Mouse (Mus musculus): ENCODE results near the gene Tnfrsf11a. TPM values are rescaled to one million over a fixed set of nuclear protein-coding genes. Genes with fewer than 3 reads are reported as not detected.

Gene Tnfrsf11a
- polyA plus RNA-seq, 1 experiment from 2014 or later: 2.6 TPM

DNA sequence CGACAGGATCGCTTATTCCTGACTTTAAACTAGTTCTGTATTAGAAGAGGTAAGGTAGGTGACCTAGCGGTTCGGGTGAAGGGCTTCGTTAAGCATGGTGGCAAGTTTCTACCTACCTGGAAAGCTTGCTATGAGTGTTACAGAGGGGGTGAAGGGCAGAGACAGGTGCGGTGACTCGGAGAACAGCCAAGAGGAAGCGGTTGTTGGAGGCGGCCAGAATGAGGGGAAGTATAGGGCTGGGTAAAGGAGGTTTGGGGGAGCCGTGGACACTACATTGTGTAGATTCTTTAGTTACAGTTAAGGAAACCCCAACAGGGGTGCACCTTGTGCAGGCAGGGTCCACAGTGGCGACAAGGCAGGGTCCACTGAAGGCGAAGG lies 450 bp upstream of the Tnfrsf11a start:
- Histone ChIP-seq H3K27me3 (ENCODE audit: control insufficient read depth, insufficient read depth, low read length) (no peaks in the 10 kb centered on the region), H3K4me2 (replicated peaks; ENCODE audit: low read depth, low read length) (peak overlapping the region; percentile 99), H3K9me3 (ENCODE audit: control insufficient read depth, low read depth, low read length) (no peaks in the 10 kb centered on the region), H3K4me1 (ENCODE audit: control insufficient read depth, insufficient read depth, low read length) (0 out of 2 replicates have a peak, but pooled peaks cover 4% of the 10 kb centered on the region), H3K27ac (ENCODE audit: low read length) (no peak overlapping the region), H3K36me3 (ENCODE audit: control insufficient read depth, insufficient read depth, low read length) (no peaks in the 10 kb centered on the region), H3K9ac (replicated peaks; ENCODE audit: low read depth, low read length) (no peak overlapping the region; the same call in 1 of the 2 replicates), H3K4me3 (ENCODE audit: low read depth, low read length) (peak overlapping the region; percentile 54)
- ATAC-seq (ENCODE audit: insufficient number of reproducible peaks, insufficient read depth, low FRiP score, low read depth): no peak
- WGBS: 35% methylated on average over 12 of the region's 12 CpGs

DNA sequence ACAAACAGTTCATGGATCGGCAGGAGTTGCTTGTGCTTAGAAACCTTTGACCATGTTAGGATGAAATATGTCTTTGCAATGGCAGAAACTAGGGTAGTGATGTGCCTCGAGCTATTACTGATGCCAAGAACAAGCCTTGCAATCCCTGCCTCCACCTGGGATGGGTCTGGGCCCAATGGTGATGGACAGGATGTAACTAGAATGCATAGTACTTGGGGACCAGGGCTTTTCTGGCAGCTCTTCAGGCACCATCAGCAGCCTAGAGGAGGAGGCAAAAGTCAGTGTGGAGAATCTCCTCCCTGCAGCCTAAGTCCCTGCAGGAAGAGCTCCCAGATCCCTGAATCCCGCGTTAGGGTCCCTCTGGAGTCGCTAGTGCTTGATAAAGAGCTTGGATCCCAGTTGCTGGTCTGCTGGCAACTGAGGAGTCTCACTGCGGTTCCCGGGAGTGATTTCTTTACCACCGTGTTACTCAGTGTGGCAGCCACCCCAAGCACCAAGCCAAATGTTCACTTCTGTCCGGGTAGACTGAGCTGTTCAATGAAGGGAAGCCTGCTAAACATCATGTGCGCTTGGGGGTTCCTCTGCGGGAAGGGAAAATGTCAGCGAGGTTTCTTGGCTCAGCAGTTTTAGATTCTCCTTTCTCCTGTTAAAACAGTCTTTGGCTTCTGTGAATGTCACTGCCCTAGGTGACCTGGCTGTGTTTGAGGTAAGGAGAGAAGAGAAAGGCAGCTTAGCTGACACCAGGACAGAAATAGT lies 1.1 kb downstream of the Tnfrsf11a start:
- Histone ChIP-seq H3K4me3 (ENCODE audit: low read depth, low read length) (peak overlapping the region; percentile 54), H3K4me2 (replicated peaks; ENCODE audit: low read depth, low read length) (peak overlapping the region; percentile 99), H3K4me1 (ENCODE audit: control insufficient read depth, insufficient read depth, low read length) (0 out of 2 replicates have a peak, but pooled peaks cover 5% of the 10 kb centered on the region), H3K9ac (replicated peaks; ENCODE audit: low read depth, low read length) (0 out of 2 replicates have a peak overlapping the region, but pooled peaks have one; percentile 30), H3K9me3 (ENCODE audit: control insufficient read depth, low read depth, low read length) (no peaks in the 10 kb centered on the region), H3K27ac (ENCODE audit: low read length) (no peak overlapping the region), H3K36me3 (ENCODE audit: control insufficient read depth, insufficient read depth, low read length) (no peaks in the 10 kb centered on the region), H3K27me3 (ENCODE audit: control insufficient read depth, insufficient read depth, low read length) (no peaks in the 10 kb centered on the region)
- ATAC-seq (ENCODE audit: insufficient number of reproducible peaks, insufficient read depth, low FRiP score, low read depth): no peak
- WGBS: 37% methylated on average over 12 of the region's 12 CpGs

DNA sequence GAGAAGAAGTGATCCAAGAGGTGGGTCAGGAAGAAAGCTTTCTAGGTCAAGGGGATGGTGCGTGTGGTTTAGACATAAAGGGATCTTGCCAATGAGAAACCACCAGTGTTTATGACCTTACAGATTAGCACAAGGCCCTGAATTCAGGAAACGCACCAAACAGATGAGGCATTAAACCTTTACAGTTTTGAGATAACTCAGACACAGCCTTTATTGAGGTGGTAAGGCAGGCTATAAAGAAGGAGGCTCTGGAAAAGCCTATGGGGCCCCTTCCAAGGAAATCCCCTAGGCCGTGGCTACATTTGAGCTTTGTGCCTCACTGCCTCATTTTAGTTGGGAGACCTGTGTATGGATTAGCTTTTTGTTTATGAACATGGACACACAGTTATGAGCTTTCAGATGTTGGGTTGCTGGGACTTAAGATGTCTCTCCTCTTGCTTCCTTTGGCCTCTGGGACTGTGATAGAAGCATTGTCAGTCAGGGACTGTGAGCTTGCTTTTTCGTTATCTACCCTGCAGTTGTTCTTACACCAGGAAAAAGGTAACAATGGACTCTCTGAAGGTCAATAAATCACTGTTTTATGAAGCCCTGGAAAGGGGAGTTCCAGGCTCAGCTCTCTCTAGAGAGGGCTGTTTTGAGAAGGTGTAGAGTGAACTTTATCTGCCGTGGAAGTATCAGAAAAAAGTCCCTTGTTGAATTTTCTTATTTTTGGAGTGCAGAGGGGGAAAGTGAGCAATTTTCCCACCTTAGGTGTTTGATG lies 3.9 kb downstream of the Tnfrsf11a start:
- Histone ChIP-seq H3K4me3 (ENCODE audit: low read depth, low read length) (no peak overlapping the region), H3K36me3 (ENCODE audit: control insufficient read depth, insufficient read depth, low read length) (no peaks in the 10 kb centered on the region), H3K4me1 (ENCODE audit: control insufficient read depth, insufficient read depth, low read length) (0 out of 2 replicates have a peak, but pooled peaks cover 5% of the 10 kb centered on the region), H3K4me2 (replicated peaks; ENCODE audit: low read depth, low read length) (no peak overlapping the region), H3K9ac (replicated peaks; ENCODE audit: low read depth, low read length) (no peak overlapping the region), H3K27me3 (ENCODE audit: control insufficient read depth, insufficient read depth, low read length) (no peaks in the 10 kb centered on the region), H3K9me3 (ENCODE audit: control insufficient read depth, low read depth, low read length) (no peaks in the 10 kb centered on the region), H3K27ac (ENCODE audit: low read length) (0 out of 2 replicates have a peak overlapping the region, but pooled peaks have one; percentile 27)
- WGBS: 63% methylated on average over 5 of the region's 5 CpGs
- ATAC-seq (ENCODE audit: insufficient number of reproducible peaks, insufficient read depth, low FRiP score, low read depth): no peak

DNA sequence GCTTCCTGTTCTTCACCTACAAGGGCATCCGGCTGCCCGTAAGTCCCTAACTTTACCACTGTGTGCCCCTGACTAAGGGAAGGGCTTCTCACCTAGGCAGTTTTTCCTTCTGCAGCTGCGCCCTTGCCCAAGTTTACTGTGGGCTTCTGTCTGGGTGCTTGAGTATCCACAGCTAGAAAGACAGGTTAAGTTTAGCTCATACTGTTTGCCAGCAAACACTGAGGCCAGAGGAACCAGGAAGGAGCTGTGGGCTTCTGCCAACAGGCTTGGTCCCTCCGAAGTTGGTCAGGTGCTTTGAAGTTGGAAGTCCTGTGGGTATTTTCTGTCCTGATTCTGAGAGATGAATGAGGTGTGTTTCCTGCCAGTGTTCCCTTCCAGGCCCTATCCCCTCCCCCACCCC lies 4.6 kb downstream of the Tnfrsf11a start:
- no peak for ATAC-seq (ENCODE audit: insufficient number of reproducible peaks, insufficient read depth, low FRiP score, low read depth)
- Histone ChIP-seq H3K4me1 (ENCODE audit: control insufficient read depth, insufficient read depth, low read length) (0 out of 2 replicates have a peak, but pooled peaks cover 5% of the 10 kb centered on the region), H3K9me3 (ENCODE audit: control insufficient read depth, low read depth, low read length) (no peaks in the 10 kb centered on the region), H3K36me3 (ENCODE audit: control insufficient read depth, insufficient read depth, low read length) (no peaks in the 10 kb centered on the region), H3K9ac (replicated peaks; ENCODE audit: low read depth, low read length) (no peak overlapping the region), H3K27ac (ENCODE audit: low read length) (no peak overlapping the region), H3K4me3 (ENCODE audit: low read depth, low read length) (no peak overlapping the region), H3K27me3 (ENCODE audit: control insufficient read depth, insufficient read depth, low read length) (no peaks in the 10 kb centered on the region), H3K4me2 (replicated peaks; ENCODE audit: low read depth, low read length) (no peak overlapping the region)
- WGBS: 65% methylated on average over 4 of the region's 4 CpGs

DNA sequence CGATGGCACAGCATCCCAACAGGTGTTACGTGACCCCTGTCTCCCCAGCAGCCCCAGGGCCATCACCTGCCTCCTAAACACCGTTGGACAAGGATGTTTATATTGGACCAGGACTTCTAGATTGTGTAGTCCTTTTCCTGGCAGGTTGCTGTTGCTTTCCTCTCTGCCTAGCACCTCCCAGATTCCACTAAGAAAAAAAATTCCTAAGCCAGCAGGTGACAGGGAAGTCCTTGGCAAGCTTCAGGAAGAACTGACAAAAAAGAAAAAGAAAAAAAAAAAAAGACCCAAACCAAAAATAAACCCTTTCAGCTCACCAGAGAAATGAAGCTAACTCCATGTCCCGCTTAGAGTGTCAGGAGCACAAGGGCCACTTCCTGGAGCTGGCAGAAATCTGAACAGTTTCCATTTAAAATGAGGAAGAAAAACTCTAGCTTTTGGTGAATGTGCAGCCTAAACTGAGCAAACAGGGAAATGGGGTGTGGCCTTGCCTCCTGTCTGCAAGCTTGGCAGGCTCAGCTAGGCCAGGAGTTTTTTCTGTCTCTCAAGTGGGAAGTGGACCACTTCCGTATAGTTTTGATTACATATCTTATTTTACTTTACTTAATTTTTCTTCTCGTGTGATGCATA lies 6.3 kb downstream of the Tnfrsf11a start:
- ATAC-seq (ENCODE audit: insufficient number of reproducible peaks, insufficient read depth, low FRiP score, low read depth): no peak
- H3K4me2 ChIP-seq (replicated peaks; ENCODE audit: low read depth, low read length): no peak overlapping the region
- no peak overlapping the region for H3K9ac ChIP-seq (replicated peaks; ENCODE audit: low read depth, low read length)
- 49% methylated on average over 6 of the region's 6 CpGs for WGBS
- H3K27me3 ChIP-seq (ENCODE audit: control insufficient read depth, insufficient read depth, low read length): no peaks in the 10 kb centered on the region
- no peak overlapping the region for H3K4me3 ChIP-seq (ENCODE audit: low read depth, low read length)
- no peak overlapping the region for H3K27ac ChIP-seq (ENCODE audit: low read length)
- H3K4me1 ChIP-seq (ENCODE audit: control insufficient read depth, insufficient read depth, low read length): 0 out of 2 replicates have a peak, but pooled peaks cover 5% of the 10 kb centered on the region
- H3K36me3 ChIP-seq (ENCODE audit: control insufficient read depth, insufficient read depth, low read length): no peaks in the 10 kb centered on the region
- no peaks in the 10 kb centered on the region for H3K9me3 ChIP-seq (ENCODE audit: control insufficient read depth, low read depth, low read length)

DNA sequence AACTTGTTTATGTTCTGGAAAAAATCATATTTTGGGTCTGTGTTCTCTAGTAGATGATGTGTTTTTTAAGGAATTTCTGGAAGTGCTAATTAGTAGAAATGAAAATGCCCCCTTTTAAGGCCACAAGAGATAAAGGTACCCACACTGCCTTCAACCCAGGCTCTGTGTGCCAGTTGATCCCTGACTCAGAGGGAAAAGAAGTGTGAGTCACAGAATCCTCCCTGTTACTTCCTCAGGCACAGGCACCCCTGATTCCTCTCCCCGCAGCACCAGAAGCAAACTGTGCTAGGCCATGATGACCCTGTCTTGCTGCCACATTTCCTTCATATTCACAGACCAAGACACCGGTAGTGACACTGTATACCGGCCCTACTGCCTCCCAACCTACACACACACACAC lies 9.6 kb downstream of the Tnfrsf11a start:
- Histone ChIP-seq H3K27ac (ENCODE audit: low read length) (no peak overlapping the region), H3K4me1 (ENCODE audit: control insufficient read depth, insufficient read depth, low read length) (0 out of 2 replicates have a peak, but pooled peaks cover under 1% of the 10 kb centered on the region), H3K9ac (replicated peaks; ENCODE audit: low read depth, low read length) (no peak overlapping the region), H3K4me2 (replicated peaks; ENCODE audit: low read depth, low read length) (no peak overlapping the region), H3K36me3 (ENCODE audit: control insufficient read depth, insufficient read depth, low read length) (no peaks in the 10 kb centered on the region), H3K9me3 (ENCODE audit: control insufficient read depth, low read depth, low read length) (no peaks in the 10 kb centered on the region), H3K4me3 (ENCODE audit: low read depth, low read length) (no peak overlapping the region), H3K27me3 (ENCODE audit: control insufficient read depth, insufficient read depth, low read length) (no peaks in the 10 kb centered on the region)
- no peak; the same call in 1 of the 2 replicates for ATAC-seq (ENCODE audit: insufficient number of reproducible peaks, insufficient read depth, low FRiP score, low read depth)
- 94% methylated on average over 3 of the region's 3 CpGs for WGBS

DNA sequence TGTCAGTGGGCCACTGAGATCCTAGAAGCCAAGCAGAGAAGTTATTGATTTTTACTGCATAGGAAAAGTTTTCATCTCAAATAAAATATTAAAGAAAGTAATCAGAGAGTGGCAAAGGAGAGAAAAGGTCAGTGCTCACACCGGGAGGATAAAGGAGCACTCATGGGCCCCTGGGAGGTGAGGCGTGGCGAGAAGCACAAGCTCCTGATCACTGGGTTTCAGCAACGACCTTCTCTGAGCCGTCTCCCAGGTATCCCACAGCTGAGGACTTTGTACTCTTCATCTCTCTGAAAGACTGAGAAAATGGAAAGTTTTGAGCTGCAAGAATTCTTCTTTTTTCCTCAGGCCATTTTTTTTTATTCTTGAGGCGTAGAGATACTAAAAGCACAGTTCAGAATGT lies 14.2 kb downstream of the Tnfrsf11a start:
- H3K27ac ChIP-seq (ENCODE audit: low read length): no peak overlapping the region
- no peaks in the 10 kb centered on the region for H3K9me3 ChIP-seq (ENCODE audit: control insufficient read depth, low read depth, low read length)
- H3K9ac ChIP-seq (replicated peaks; ENCODE audit: low read depth, low read length): no peak overlapping the region
- H3K4me3 ChIP-seq (ENCODE audit: low read depth, low read length): no peak overlapping the region
- H3K4me1 ChIP-seq (ENCODE audit: control insufficient read depth, insufficient read depth, low read length): no peaks in the 10 kb centered on the region
- no peak for ATAC-seq (ENCODE audit: insufficient number of reproducible peaks, insufficient read depth, low FRiP score, low read depth)
- H3K4me2 ChIP-seq (replicated peaks; ENCODE audit: low read depth, low read length): no peak overlapping the region
- H3K36me3 ChIP-seq (ENCODE audit: control insufficient read depth, insufficient read depth, low read length): no peaks in the 10 kb centered on the region
- H3K27me3 ChIP-seq (ENCODE audit: control insufficient read depth, insufficient read depth, low read length): no peaks in the 10 kb centered on the region
- 87% methylated on average over 6 of the region's 6 CpGs for WGBS

DNA sequence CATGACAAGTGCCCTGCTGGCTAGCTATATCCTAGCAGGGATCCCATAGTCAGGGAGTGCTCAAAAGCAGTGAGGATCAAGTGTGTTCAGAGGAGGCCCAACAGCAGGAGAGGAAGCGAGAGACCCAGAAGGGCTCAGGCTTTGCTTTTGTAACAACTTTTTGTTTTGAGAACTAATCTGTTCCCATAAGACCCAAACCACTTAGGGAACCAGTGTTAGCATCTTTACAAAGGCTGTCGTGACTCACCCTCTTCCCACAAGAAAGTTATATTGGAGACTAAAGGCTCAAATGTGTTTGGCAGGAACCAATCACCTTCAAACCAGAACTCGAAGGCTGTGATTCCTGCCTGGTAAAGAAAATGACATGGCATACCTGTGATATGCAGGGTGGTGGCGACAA lies 15.2 kb downstream of the Tnfrsf11a start:
- Histone ChIP-seq H3K4me2 (replicated peaks; ENCODE audit: low read depth, low read length) (no peak overlapping the region), H3K9ac (replicated peaks; ENCODE audit: low read depth, low read length) (no peak overlapping the region), H3K4me3 (ENCODE audit: low read depth, low read length) (no peak overlapping the region), H3K36me3 (ENCODE audit: control insufficient read depth, insufficient read depth, low read length) (no peaks in the 10 kb centered on the region), H3K27me3 (ENCODE audit: control insufficient read depth, insufficient read depth, low read length) (no peaks in the 10 kb centered on the region), H3K27ac (ENCODE audit: low read length) (no peak overlapping the region), H3K9me3 (ENCODE audit: control insufficient read depth, low read depth, low read length) (no peaks in the 10 kb centered on the region), H3K4me1 (ENCODE audit: control insufficient read depth, insufficient read depth, low read length) (no peaks in the 10 kb centered on the region)
- no peak for ATAC-seq (ENCODE audit: insufficient number of reproducible peaks, insufficient read depth, low FRiP score, low read depth)
- WGBS: 89% methylated on average over 4 of the region's 4 CpGs
